Mouse (Mus musculus) frontal cortex, postnatal 14 days (tissue): ENCODE results near the gene Il1r2.

Source experiments
- DNase-seq, 2 experiments: peaks; one replicate each; pipeline ENCODE4 v3.0.0; 2022; ENCODE audit warnings: low spot score in 2 of 2

Gene Il1r2

DNA sequence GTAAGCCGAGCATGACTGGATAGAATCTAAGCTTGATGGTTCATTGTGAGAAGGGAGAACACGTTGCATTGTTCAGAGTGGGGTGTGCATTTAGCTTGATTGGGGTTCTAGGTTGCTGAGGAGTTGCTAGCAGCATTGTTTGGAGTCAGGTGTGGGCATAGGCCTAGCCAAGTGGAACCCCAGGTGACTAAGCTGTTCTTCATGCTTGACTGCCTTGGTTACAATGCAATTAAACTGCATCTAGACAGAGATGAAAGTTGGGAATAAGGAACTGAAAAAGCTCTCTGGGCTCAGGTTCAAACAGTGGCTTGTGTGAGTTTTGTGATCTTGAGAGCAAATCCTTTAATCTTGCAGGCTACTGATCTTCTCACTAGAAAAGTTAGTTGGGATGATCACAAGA lies 55.4 kb downstream of the Il1r2 start:
- no peak for DNase-seq

DNA sequence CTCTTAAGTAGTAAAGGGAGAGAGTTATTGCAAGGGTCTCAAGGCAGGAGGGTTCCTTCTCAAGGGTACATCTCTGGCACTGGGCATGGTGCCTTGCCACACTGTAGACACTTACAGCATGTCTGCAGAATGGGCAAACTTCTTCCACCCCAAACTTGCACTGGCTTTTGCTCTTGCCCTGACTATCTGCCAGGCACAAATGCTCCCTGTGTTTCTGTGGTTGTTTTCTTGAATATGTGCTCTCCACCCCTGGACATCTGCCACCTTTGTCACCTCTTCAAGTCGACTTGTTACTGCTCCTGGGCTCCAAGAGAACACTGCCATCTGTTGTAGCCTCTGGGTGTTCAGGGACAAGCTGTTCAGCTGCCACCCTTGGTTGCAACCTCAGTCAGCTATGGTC lies 57.8 kb downstream of the Il1r2 start:
- DNase-seq: no peak

DNA sequence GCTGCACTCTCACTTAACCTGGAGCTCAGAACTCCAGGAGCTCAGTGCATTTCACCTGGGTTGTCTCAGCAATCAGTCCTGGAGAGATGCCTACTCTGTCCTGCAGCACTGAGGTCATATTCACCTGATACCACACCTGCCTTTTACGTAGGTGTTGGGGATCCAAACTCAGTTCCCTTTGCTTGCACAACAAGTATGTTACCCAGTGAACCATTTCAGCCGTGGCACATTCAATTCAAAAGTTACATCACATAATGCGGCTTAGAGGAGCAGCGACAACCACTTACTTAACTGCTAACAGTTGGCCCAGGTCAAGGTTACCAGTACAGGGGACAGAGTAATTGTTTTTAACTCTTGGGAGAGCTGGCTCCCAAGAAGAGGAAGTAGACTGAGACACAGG lies 58.8 kb downstream of the Il1r2 start:
- no peak for DNase-seq

DNA sequence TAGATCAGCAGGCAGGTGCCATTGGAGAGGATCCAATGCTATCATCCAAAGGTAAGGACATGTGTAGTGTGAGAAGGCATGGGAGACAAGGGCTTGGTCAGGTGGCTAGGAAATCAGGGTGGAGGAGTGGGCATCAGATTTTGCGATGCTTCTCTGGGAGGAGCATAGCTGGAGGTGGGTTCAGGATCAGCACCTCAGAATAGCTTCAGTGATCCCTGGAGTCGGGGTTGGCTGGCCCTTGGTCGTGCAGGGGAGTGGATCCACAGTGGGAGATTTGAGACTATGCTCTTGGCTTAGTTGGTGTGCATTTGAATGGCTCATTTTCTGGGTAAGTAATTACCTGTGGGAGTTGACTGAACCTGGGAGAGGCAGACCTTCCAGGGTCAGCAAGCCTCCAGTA lies 59.7 kb downstream of the Il1r2 start:
- DNase-seq: no peak

DNA sequence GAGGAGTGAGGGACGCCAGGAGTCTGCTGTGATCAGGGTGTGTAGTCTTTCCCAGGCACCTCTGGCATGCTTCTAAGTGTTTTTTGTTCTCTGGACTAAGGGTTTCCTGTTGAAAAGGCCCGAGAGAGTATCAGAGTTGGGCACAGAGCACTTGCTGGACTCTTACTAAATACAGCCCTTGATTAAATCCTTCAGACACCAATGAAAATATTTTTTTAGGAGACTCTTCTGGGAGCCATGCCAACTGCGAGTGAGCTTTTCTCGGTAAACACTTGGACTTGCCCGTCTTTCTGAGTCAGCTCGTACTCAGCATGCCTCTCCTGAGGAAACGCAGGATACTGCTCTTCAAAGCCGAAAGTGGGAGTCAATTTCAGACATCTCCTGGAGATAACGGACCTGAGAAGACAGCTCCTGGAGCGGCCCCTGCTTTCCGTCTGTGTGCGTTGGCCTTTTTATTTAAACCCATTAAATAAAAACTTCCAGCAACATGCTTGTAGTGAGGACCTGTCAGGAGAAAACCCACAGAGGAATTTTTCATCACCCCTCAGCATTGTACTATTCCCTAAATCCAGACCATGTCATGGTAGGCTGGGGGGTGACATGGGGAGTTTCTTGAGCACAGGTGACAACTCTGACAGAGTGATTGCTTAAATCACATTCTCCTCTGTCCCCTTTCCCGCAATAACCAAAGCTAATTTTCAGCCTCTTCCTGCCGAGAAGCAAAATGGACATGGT lies 66.1 kb downstream of the Il1r2 start:
- DNase-seq: peak; percentile 55 to 68

DNA sequence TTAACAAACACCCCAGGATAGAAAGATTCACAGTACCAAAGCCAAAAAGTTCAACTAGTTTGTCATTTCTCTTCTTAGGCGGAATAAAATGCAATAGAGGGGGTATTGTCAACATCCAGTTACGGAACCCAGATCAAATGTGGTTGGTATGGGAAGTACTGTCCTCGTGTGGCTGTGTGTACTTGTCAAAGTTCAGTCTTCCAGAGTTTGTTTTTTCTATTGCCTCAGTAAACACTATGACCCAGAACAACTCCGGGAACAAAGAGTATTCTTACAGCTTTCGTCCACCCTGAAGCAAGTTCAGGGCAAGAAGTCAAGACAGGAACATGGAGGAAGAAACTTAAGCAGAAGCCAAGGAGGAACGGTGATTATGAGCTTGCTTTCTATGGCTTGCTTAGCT lies 82.2 kb downstream of the Il1r2 start:
- DNase-seq: no peak

DNA sequence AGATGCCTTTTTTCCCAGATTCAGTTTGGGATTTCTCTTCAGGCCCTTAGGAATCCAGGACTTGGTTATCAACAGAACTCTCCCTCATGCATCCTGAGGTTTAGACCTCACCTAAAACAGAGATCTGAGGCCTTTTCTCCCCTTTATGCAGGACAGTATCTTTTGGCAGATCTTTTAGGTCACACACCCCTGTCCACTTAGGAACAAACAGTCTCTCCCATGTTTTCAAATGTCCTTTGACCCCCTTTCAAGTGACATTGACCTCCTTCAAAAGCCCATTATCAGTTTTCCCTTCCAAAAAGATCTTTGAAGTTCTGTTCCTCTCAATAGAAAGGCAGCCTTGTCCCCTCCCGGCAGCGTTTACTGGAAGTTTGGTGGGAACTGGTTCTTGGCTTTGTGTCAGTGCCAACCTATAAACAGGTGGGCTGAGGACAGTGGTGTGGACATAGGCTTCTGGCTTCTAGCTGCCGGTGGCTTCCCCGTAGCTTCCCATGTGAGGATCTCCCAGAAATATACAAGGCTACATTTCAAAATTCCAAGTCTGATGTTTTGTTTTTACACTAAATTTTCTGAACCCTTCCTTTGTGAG lies 89.5 kb downstream of the Il1r2 start:
- DNase-seq: no peak

DNA sequence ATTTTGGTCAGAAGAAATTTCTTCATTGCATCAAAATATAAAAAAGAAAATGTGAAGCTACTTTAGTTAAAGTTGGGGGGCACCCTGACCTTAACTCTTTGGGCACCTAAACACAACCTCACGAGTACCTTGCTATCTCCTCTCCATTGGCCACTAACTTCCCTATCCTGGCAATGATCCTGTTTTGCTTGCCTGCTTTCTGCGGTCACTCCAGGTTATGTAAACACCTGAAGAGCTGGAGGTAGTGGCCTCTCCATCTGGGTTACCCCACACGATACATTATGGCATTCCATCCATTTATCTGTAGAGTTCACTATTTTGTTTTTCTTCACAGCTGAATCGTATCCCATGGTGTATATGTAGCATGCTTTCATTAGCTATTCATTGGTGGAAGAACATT lies 90.5 kb downstream of the Il1r2 start:
- DNase-seq: no peak

DNA sequence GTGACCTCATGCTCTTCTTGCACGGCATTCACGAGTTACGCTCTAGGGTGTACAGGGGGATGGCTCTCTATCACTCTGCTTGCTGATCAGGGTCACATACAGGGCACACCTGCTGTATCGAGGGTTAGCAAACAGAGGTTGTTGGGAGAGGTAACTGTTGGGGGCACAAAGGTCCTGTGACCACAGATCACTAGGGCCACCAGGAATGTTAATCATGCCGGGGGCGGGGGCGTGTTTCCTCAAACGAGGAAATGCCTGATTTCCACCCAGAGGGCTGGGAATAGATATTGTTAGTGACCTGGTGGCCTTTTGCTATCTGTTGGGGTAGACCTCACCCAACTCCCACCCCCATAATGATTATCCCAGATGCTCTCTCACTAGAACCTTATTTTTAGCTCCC lies 93.7 kb downstream of the Il1r2 start:
- no peak for DNase-seq

DNA sequence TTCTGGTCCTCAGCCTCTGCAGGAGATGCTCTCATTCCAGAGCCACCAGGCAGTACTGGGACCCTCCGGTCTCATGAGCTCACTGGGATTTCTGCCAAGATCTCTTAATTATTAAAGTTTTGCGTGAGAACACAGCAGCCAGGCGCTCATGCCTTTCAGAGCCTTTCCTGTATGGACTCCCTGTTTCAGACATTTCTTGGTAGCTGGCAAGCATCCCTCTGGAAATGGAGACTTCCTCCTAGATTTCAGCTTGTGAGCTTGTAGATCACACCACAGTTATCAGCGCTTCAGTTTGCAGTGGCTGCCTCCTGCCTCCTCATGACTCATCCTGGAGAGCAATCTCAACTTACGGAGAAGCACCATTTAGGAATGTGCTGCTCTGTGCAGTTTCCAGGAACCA lies 98.0 kb downstream of the Il1r2 start:
- DNase-seq: peak; percentile 11 to 39

DNA sequence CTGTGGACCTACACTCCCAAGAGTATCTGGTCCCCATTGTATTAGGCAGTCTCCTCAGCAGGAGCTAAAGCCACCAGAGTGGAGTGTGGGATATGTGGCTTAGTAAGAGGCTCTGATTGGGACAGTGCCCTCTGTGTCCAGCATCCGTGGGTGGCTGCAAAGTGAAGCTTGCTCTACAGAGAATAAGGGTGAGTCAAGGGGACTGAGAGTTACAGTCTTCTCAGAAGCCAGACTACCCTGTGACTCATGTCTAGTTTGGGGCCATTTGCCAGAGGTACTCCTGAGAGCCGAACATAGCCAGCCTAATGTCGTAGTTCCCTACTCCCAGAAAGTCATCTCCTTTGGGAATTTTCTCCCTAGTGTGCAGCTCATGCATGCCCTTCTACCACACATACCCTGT lies 100.3 kb downstream of the Il1r2 start:
- DNase-seq: no peak
